Mouse (Mus musculus) olfactory bulb, adult 2 months (tissue): ENCODE measurements around the gene Egf.

Experiments
- CTCF ChIP-seq: fragments of 200-500 bp; IDR thresholded peaks from 2 replicates; pipeline ENCODE4 v1.5.1; 2012; ENCODE audit warnings: low read depth, mild to moderate bottlenecking, low read length, moderate library complexity; ENCODE audit not compliant: insufficient read depth
- POLR2A ChIP-seq: fragments of 200-500 bp; IDR thresholded peaks from 2 replicates; pipeline ENCODE4 v1.6.1; 2012; ENCODE audit warnings: mild to moderate bottlenecking, low read depth, low read length, moderate library complexity; ENCODE audit not compliant: insufficient read depth

DNA sequence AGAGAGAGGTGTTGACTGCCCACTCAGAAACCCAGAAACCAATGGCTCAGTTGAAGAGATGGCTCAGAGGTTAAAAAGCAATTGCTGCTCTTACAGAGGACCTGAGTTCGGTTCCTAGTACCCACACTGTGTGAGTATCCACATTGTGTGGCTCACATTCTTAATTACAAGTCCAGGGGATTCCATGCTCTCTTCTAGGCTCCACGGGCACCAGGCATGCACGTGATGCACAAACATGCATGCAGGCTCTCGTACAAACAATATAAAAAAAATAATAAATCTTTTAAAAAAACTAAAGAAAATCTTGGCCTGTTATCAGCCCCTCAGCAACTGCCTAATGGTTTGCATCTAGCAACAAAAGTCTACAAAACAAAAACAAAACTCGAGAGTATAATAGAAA, 30.6 kb downstream of the Egf start:
- TF ChIP-seq CTCF (no peak), POLR2A (no peak)
